Mouse (Mus musculus) hindbrain, postnatal 0 days (tissue): ENCODE results near the gene Ccdc7b. TPM values are rescaled to one million over a fixed set of nuclear protein-coding genes. Genes with fewer than 3 reads are reported as not detected.
"Not testable (repeated sequence)": the region's sequence is repeated elsewhere in the genome, so short reads cannot be mapped to it uniquely, and the experiment has no call there.

Experiments
- ATAC-seq: fragments of 200-750 bp; cut with Nextera tagmentation; 2 replicates; pipeline ENCODE4 v1.8.0; 2017; ENCODE audit warnings: mild to moderate bottlenecking, moderate TSS enrichment, moderate library complexity
- DNase-seq: peaks from one replicate; pipeline ENCODE4 v3.0.0-alpha.2; 2015; ENCODE audit warnings: low spot score
- H3K27ac ChIP-seq: fragments of 300-500 bp; sonication (generic); 2 replicates; pipeline ENCODE4 v1.5.1; 2014; ENCODE audit warnings: mild to moderate bottlenecking
- H3K27me3 ChIP-seq: fragments of 300-500 bp; sonication (generic); 2 replicates; pipeline ENCODE4 v1.6.1; 2014; ENCODE audit warnings: low read length, mixed read lengths; ENCODE audit not compliant: insufficient read depth
- H3K36me3 ChIP-seq: fragments of 300-500 bp; sonication (generic); 2 replicates; pipeline ENCODE4 v1.6.1; 2014; ENCODE audit warnings: low read length, mixed read lengths; ENCODE audit not compliant: insufficient read depth
- H3K4me1 ChIP-seq: fragments of 300-500 bp; sonication (generic); 2 replicates; pipeline ENCODE4 v1.6.1; 2014; ENCODE audit warnings: antibody characterized with exemption, low read length, mixed read lengths; ENCODE audit not compliant: insufficient read depth
- H3K4me2 ChIP-seq: fragments of 300-500 bp; sonication (generic); 2 replicates; pipeline ENCODE4 v1.6.1; 2014; ENCODE audit warnings: low read depth, mild to moderate bottlenecking, low read length, moderate library complexity, mixed read lengths
- H3K4me3 ChIP-seq: fragments of 300-500 bp; sonication (generic); 2 replicates; pipeline ENCODE4 v1.5.1; 2014; ENCODE audit warnings: low read length
- H3K9ac ChIP-seq: fragments of 300-500 bp; sonication (generic); replicated peaks from 2 replicates; pipeline ENCODE4 v1.6.1; 2014; ENCODE audit warnings: mild to moderate bottlenecking, low read length, moderate library complexity, mixed read lengths
- H3K9me3 ChIP-seq: fragments of 300-500 bp; sonication (generic); 2 replicates; pipeline ENCODE4 v1.6.1; 2016; ENCODE audit warnings: low read length, mixed read lengths
- CTCF ChIP-seq: IDR thresholded peaks from 2 replicates; pipeline ENCODE4 v1.5.1; 2016; ENCODE audit warnings: antibody characterized with exemption, control low read depth, low read depth
- WGBS: fragments of 180-500 bp; shearing (Covaris S2); extraction: QIAGEN DNeasy Blood & Tissue Kit; methylation state at CpG from one replicate; pipeline ENCODE4 v1.1.7; 2014; 5-methylcytosine and 5-hydroxymethylcytosine counted together
- polyA plus RNA-seq: library from polyadenylated mRNA; unstranded; fragments of >200 nt; fragmentation: Nextera tagmentation; extraction: Ambion mirVana; gene quantifications from 2 replicates; pipeline ENCODE4 v1.2.1, GENCODE M21; 2015
- total RNA-seq: library from RNA; depleted of rRNA; stranded (reverse); fragments of >200 nt; gene quantifications from 2 replicates; pipeline ENCODE4 v1.2.3, GENCODE M21; 2014; rRNA removed

The Ccdc7b gene
- not detected in 2 replicates for total RNA-seq
- polyA plus RNA-seq: not detected in 2 replicates

- not testable (repeated sequence) for H3K27me3 ChIP-seq, H3K36me3 ChIP-seq, H3K9ac ChIP-seq, H3K9me3 ChIP-seq, DNase-seq, H3K4me2 ChIP-seq, H3K4me1 ChIP-seq, ATAC-seq, H3K4me3 ChIP-seq, H3K27ac ChIP-seq
- 78% methylated on average over 1 of the region's 10 CpGs for WGBS
Measured at GRCm38 (mm10) chr8:129066834-129067233, at the start of gene Ccdc7b. Gene Ccdc7b, plus strand, starts transcription at chr8:129067134.

GRCm38 (mm10) chr8:129065417-129065816 lies 1.5 kb upstream of the Ccdc7b start, which contains the start of gene Ccdc7a:
Gene Ccdc7a, minus strand, starts transcription at chr8:129065517.
- H3K4me1 ChIP-seq, H3K4me3 ChIP-seq, DNase-seq, H3K9ac ChIP-seq, H3K4me2 ChIP-seq, H3K27ac ChIP-seq, ATAC-seq, H3K9me3 ChIP-seq, H3K36me3 ChIP-seq, H3K27me3 ChIP-seq: not testable (repeated sequence)
- 90% methylated on average over 2 of the region's 11 CpGs for WGBS

- H3K4me2 ChIP-seq, H3K9ac ChIP-seq, DNase-seq, H3K9me3 ChIP-seq, H3K4me1 ChIP-seq, H3K27me3 ChIP-seq, H3K4me3 ChIP-seq, ATAC-seq, H3K27ac ChIP-seq, H3K36me3 ChIP-seq: not testable (repeated sequence)
- 25% methylated on average over 3 of the region's 3 CpGs for WGBS
Measured at GRCm38 (mm10) chr8:129115761-129116160, 48.8 kb downstream of the Ccdc7b start.

GRCm38 (mm10) chr8:129131561-129131960 lies 64.6 kb downstream of the Ccdc7b start, which contains the start of gene Gm10999:
Gene Gm10999, minus strand, starts transcription at chr8:129131661.
- Histone ChIP-seq H3K4me1 (no peaks in the 10 kb centered on the region), H3K36me3 (no peaks in the 10 kb centered on the region), H3K9ac (no peak within 1 kb of the TSS), H3K4me2 (no peak within 1 kb of the TSS), H3K27me3 (no peaks in the 10 kb centered on the region), H3K27ac (no peak within 1 kb of the TSS), H3K4me3 (no peak within 1 kb of the TSS), H3K9me3 (no peaks in the 10 kb centered on the region)
- DNase-seq (no peak), ATAC-seq (no peak)
- no peak for TF ChIP-seq CTCF
- 93% methylated on average over 1 of the region's 1 CpGs for WGBS

GRCm38 (mm10) chr8:129133475-129133874 lies 66.5 kb downstream of the Ccdc7b start:
- ATAC-seq: no peak
- no peaks in the 10 kb centered on the region for H3K4me1 ChIP-seq

More at GRCm38 (mm10) chr8:129133475-129133874, 66.5 kb downstream of the Ccdc7b start:
- Histone ChIP-seq H3K27me3 (no peaks in the 10 kb centered on the region), H3K36me3 (no peaks in the 10 kb centered on the region), H3K4me3 (no peak overlapping the region), H3K9ac (no peak overlapping the region), H3K9me3 (no peaks in the 10 kb centered on the region), H3K4me2 (no peak overlapping the region), H3K27ac (no peak overlapping the region)
- no peak for TF ChIP-seq CTCF
- DNase-seq: no peak

Other genes starting within 250 kb of the Ccdc7b start
- gene Ccdc7a, start 1.6 kb upstream of the Ccdc7b start, total RNA-seq: not detected in 2 replicates
- not detected in 2 replicates for gene Ccdc7a, start 1.6 kb upstream of the Ccdc7b start, polyA plus RNA-seq
- not detected in 2 replicates for gene Gm10999, start 64.5 kb downstream of the Ccdc7b start, total RNA-seq
- gene Gm10999, start 64.5 kb downstream of the Ccdc7b start, polyA plus RNA-seq: not detected in 2 replicates
- 7.5 and 19.1 TPM in 2 replicates for gene 2610044O15Rik8, start 167.3 kb downstream of the Ccdc7b start, total RNA-seq
- 16.9 and 17.9 TPM in 2 replicates for gene 2610044O15Rik8, start 167.3 kb downstream of the Ccdc7b start, polyA plus RNA-seq